Mouse (Mus musculus) liver (tissue): ENCODE measurements around the gene Smarca2.

Source experiments
- DNase-seq: peaks from one replicate; pipeline ENCODE4 v3.0.0-alpha.2; 2020; ENCODE audit warnings: mixed read lengths

Smarca2 gene

GRCm38 (mm10) chr19:26604755-26605300, at the start of gene Smarca2:
TSS of gene Smarca2 (plus strand) at chr19:26605050.
- peak; percentile 90 for DNase-seq

GRCm38 (mm10) chr19:26564850-26565249, 40.0 kb upstream of the Smarca2 start:
- no peak for DNase-seq

- DNase-seq, result no peak
These were observed 38.7 kb upstream of the Smarca2 start for GRCm38 (mm10) chr19:26566109-26566508.

- DNase-seq, result no peak
These were observed 36.6 kb upstream of the Smarca2 start for GRCm38 (mm10) chr19:26568236-26568635.

- no peak for DNase-seq
These were observed 35.9 kb upstream of the Smarca2 start for GRCm38 (mm10) chr19:26568941-26569340.

GRCm38 (mm10) chr19:26569461-26569860, 35.4 kb upstream of the Smarca2 start:
- no peak for DNase-seq

GRCm38 (mm10) chr19:26579645-26580044, 25.2 kb upstream of the Smarca2 start:
- no peak for DNase-seq

- no peak for DNase-seq
These were observed 24.8 kb upstream of the Smarca2 start for GRCm38 (mm10) chr19:26580061-26580460.

- no peak for DNase-seq
These were observed 10.2 kb upstream of the Smarca2 start for GRCm38 (mm10) chr19:26594661-26595060.

GRCm38 (mm10) chr19:26601459-26601858, 3.4 kb upstream of the Smarca2 start:
- no peak for DNase-seq

GRCm38 (mm10) chr19:26603296-26603860, 1.5 kb upstream of the Smarca2 start:
- no peak for DNase-seq

GRCm38 (mm10) chr19:26603906-26604754, 720 bp upstream of the Smarca2 start:
- no peak for DNase-seq

GRCm38 (mm10) chr19:26605438-26606320, 829 bp downstream of the Smarca2 start:
- peak; percentile 30 for DNase-seq

- DNase-seq, result peak; percentile 38
These were observed 1.7 kb downstream of the Smarca2 start for GRCm38 (mm10) chr19:26606321-26607155.

- DNase-seq, result peak; percentile 35
These were observed 2.3 kb downstream of the Smarca2 start for GRCm38 (mm10) chr19:26607156-26607536.

GRCm38 (mm10) chr19:26607551-26608433, 2.9 kb downstream of the Smarca2 start:
- DNase-seq, result no peak

- no peak for DNase-seq
These were observed 3.6 kb downstream of the Smarca2 start for GRCm38 (mm10) chr19:26608434-26608812.

GRCm38 (mm10) chr19:26609637-26610036, 4.8 kb downstream of the Smarca2 start:
- DNase-seq, result no peak

- peak; percentile 60 for DNase-seq
These were observed 8.1 kb downstream of the Smarca2 start for GRCm38 (mm10) chr19:26612995-26613394.

GRCm38 (mm10) chr19:26613665-26614064, 8.8 kb downstream of the Smarca2 start:
- DNase-seq, result peak; percentile 7

GRCm38 (mm10) chr19:26616271-26616670, 11.4 kb downstream of the Smarca2 start:
- DNase-seq, result no peak
